Mouse (Mus musculus): ENCODE data around the gene Dync2li1.
A peak's percentile ranks its signal among the peaks of the same experiment; 100 is the strongest.

Dync2li1 gene

DNA sequence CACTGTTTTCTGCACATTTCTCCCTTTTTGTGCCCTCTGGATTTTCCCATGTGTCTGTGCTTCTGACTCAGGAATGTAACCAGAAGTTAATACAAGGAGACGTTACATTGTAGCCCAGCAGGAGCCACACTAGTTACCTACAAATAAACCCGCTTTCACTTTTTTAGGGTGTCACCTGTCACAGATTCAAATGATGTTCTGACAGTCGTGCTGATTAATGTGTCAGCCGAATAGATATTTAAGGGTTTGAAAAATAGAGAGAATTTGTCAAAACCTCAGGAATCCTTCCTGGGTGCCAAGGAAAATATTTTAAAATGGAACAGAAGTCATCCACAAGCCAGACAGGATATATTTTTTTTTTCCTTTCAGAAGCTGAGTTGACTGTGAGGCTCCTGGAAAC is 59.0 kb downstream of the Dync2li1 start:
- no peak for DNase-seq (ENCODE audit: low spot score)

- no peak for DNase-seq (ENCODE audit: low spot score)
Observed at GRCm38 (mm10) chr17:84687994-84688393, 61.7 kb downstream of the Dync2li1 start.

- DNase-seq (ENCODE audit: low spot score), result no peak
Observed at GRCm38 (mm10) chr17:84688834-84689233, 62.5 kb downstream of the Dync2li1 start.

DNA sequence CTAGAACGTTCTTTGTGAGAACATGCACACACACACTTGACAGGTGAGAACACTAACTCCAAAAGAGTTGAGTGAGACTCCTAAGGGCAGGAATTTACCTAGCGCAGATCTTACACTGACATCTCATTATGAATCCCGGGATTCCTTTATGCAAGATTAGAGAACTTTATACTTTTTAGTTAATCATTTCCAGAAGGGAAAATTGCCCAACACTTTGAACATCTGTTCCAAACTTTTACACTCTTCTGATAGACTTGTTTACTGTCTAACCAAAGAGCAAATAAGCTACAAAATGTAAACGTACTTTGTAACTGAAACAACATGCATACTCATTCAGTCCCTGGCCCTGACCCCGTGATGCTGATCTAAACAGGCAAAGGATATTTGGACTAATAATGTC is 63.0 kb downstream of the Dync2li1 start:
- DNase-seq (ENCODE audit: low spot score), result no peak

GRCm38 (mm10) chr17:84690111-84690510 is 63.8 kb downstream of the Dync2li1 start:
- DNase-seq (ENCODE audit: low spot score), result no peak

DNA sequence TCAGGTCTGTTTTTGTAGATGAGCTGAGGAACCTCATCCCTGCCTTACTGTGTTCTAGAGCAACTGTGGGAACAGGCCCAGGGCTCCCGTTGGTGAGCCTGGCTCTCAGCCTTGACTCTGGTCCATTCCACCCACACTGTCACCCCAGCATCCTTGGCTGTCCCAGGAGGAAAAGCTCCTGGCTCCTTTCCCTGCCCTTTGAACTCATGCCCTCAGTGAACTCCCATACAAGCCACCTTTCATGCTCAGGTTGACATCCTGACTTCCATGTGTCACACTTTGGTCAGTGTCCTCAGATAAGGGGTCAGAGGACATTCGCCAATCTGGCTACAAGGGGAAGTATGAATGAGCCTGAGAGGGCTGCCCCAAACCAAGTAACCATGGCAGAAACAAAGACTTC is 67.4 kb downstream of the Dync2li1 start:
- no peak for DNase-seq (ENCODE audit: low spot score)

DNA sequence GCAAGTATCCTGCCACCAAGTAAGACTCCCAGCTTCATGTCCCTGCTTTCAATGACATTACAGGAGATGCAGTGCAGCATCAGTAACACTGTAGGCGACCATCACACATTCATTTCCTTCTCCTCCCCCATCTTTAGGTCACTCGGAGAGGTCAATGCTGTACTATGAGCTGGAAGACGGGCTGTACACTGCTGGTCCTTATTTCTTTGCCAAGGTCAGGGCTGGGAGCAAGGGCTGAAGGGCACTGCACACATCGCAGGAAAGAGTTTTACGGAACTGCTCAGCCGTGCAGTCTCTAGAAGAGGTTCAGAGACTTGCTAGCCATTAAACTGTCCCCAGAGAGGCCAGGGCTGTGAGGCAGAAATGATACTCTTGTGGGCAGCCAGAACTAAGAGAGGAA is 70.2 kb downstream of the Dync2li1 start:
- DNase-seq (ENCODE audit: low spot score), result no peak

- DNase-seq (ENCODE audit: low spot score), result peak; percentile 53
Observed at GRCm38 (mm10) chr17:84698727-84699126, 72.4 kb downstream of the Dync2li1 start.

All from left cerebral cortex, adult 11 months (tissue).